Mouse (Mus musculus) myocyte (in vitro differentiated cells): ENCODE measurements at regions not wholly inside any gene's neighbourhood (a gene's known extent, or its start where the extent isn't known, plus 50 kb on each side); places are given as distances from the start of the nearest gene placed in this dataset.

ENCODE experiments used
- E2F4 ChIP-seq: IDR thresholded peaks from one replicate; pipeline ENCODE4 v1.6.1; 2011; ENCODE audit warnings: mild to moderate bottlenecking, control low read depth, moderate library complexity; ENCODE audit not compliant: insufficient read depth
- MAX ChIP-seq: IDR thresholded peaks from one replicate; pipeline ENCODE4 v1.6.1; 2011; ENCODE audit warnings: low read depth, mild to moderate bottlenecking, control low read depth
- MYOD1 ChIP-seq, 3 experiments: IDR thresholded peaks; one replicate each; pipeline ENCODE4 v1.6.1; 2011; ENCODE audit warnings: control low read depth in 2 of 3, low read depth in 2 of 3, mild to moderate bottlenecking in 2 of 3, moderate library complexity in 1 of 3; ENCODE audit not compliant: insufficient read length in 2 of 3, control insufficient read depth in 1 of 3
- MYOG ChIP-seq, 3 experiments: IDR thresholded peaks; one replicate each; pipeline ENCODE4 v1.6.1; 2011; ENCODE audit warnings: control low read depth in 2 of 3, low read depth in 2 of 3, mild to moderate bottlenecking in 2 of 3; ENCODE audit not compliant: insufficient read length in 2 of 3, control insufficient read depth in 1 of 3, insufficient read depth in 1 of 3
- POLR2A ChIP-seq: IDR thresholded peaks from one replicate; pipeline ENCODE4 v1.6.1; 2011; ENCODE audit warnings: low read depth, mild to moderate bottlenecking, control low read depth, moderate library complexity; ENCODE audit not compliant: insufficient read length
- POLR2AphosphoS2 ChIP-seq: IDR thresholded peaks from one replicate; pipeline ENCODE4 v1.6.1; 2011; ENCODE audit warnings: low read depth, control low read depth; ENCODE audit not compliant: insufficient read length
- REST ChIP-seq: IDR thresholded peaks from one replicate; pipeline ENCODE4 v1.6.1; 2011; ENCODE audit warnings: mild to moderate bottlenecking, control low read depth, moderate library complexity; ENCODE audit not compliant: insufficient read depth, insufficient read length
- SRF ChIP-seq: IDR thresholded peaks from one replicate; pipeline ENCODE4 v1.6.1; 2011; ENCODE audit warnings: low read depth; ENCODE audit not compliant: control insufficient read depth, insufficient read length
- TCF12 ChIP-seq: IDR thresholded peaks from one replicate; pipeline ENCODE4 v1.6.1; 2011; ENCODE audit warnings: mild to moderate bottlenecking, control low read depth; ENCODE audit not compliant: poor library complexity, insufficient read depth, severe bottlenecking
- TCF3 ChIP-seq: IDR thresholded peaks from one replicate; pipeline ENCODE4 v1.6.1; 2011; ENCODE audit warnings: low read depth, control low read depth; ENCODE audit not compliant: insufficient read length
- USF1 ChIP-seq: IDR thresholded peaks from one replicate; pipeline ENCODE4 v1.6.1; 2011; ENCODE audit warnings: low read depth, mild to moderate bottlenecking, control low read depth, moderate library complexity

DNA sequence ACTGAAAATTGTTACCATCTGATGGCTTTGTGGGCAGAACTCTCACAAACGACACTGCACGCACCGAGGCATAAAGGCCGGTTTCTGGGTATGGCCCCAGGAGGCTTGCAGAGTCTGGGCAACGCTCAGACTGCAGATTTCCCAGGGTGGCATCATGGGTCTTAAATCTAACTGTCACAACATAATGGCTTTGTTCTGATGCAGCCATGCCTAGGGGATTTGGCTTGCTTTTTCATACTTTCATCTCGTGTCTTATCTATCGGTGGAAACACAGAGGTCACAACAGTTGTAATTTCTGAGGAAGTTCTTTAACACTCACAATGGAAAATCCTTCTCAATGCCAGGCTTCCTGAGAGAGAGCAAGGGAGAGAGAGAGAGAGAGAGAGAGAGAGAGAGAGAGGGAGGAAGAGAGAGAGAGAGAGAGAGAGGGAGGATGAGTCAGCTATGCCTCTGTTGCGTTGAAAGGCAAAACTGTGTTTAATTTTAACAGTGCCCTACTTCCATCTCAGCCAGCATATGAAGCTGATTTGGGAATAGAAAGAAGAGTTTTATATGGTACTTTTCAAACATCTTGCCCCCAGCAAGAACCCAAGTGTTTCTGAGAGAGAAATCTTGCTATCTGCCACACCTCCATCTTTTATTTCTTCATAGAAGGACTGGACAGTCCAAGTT, 224.6 kb upstream of the Prdm1 start:
- no peak for TF ChIP-seq POLR2A
- no peak for TF ChIP-seq E2F4
- no peak for TF ChIP-seq USF1
- TF ChIP-seq MYOD1 (IDR thresholded peaks at IDR 0.05; ENCODE audit: control insufficient read depth in 1 of 3, insufficient read length in 2 of 3, low read depth in 2 of 3), result no peak
- TF ChIP-seq TCF3, result no peak
- TF ChIP-seq POLR2AphosphoS2, result no peak
- no peak for TF ChIP-seq MAX
- TF ChIP-seq REST, result no peak
- no peak for TF ChIP-seq SRF
- TF ChIP-seq TCF12, result no peak
- no peak for TF ChIP-seq MYOG (IDR thresholded peaks at IDR 0.05; ENCODE audit: control insufficient read depth in 1 of 3, insufficient read depth in 1 of 3, insufficient read length in 2 of 3, low read depth in 2 of 3)
